Mouse (Mus musculus) cerebellum, adult 18-20 months (tissue): ENCODE data around the gene Gm20388.
"Not testable (repeated sequence)": the region's sequence is repeated elsewhere in the genome, so short reads cannot be mapped to it uniquely, and the experiment has no call there.

Source experiments
- DNase-seq, 2 experiments: peaks; one replicate each; pipeline ENCODE4 v3.0.0; 2021

The Gm20388 gene

GRCm38 (mm10) chr8:123248596-123248995, 3338.0 kb downstream of the Gm20388 start:
- DNase-seq, result no peak

- no peak for DNase-seq
These were observed 3340.3 kb downstream of the Gm20388 start for GRCm38 (mm10) chr8:123250940-123251339.

DNA sequence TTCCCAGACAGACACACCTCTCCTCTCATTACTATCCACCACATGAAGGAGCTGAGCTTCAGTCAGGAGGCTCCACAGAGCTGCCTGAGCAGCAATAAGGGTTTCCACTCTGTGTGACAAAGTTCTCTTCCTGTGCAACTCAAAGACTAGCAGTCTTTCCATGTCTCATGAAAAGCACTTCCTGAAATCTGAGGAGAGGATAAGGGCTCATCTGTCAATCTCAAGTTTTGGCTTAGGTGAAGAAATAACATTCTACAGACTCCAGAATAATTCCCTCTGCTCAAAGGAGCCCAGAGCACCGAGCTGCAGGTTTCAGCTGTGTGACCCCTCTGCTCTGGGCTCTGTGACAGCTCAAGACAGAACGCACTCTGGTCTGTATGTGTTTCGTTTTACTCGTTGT, 3342.3 kb downstream of the Gm20388 start:
- no peak for DNase-seq

- DNase-seq, result no peak
These were observed 3342.9 kb downstream of the Gm20388 start for GRCm38 (mm10) chr8:123253451-123254098.

- peak; percentile 79 to 90 for DNase-seq
These were observed 3343.7 kb downstream of the Gm20388 start, which contains the start of the genes Zfp276 and Vps9d1 for GRCm38 (mm10) chr8:123254099-123254885. Gene Zfp276, plus strand, starts transcription at chr8:123254195. Gene Vps9d1, minus strand, starts transcription at chr8:123254348.

GRCm38 (mm10) chr8:123255170-123255569, 3344.5 kb downstream of the Gm20388 start:
- DNase-seq, result no peak

DNA sequence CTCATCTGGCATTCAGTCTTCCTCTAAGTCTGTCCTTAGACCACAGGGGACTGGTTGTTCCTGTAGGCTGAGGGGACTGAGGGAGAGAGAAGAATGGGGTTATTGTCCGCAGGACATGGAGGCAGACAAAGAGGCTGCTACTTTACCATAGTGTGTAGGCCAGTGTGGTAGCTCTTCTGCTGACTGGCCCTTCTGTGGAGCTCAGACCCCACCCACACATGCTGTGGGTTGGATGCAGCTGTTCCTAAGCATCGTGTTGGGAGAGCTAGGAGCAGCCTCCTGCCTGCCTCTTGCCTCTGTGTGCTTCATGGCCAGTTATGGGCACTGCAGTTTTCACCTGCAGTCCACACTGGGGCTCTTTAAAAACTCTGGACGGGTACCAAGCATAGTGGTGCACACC, 3346.5 kb downstream of the Gm20388 start:
- DNase-seq, result peak in 1 of 2 experiments; percentile 13

- not testable (repeated sequence) for DNase-seq
These were observed 3347.0 kb downstream of the Gm20388 start for GRCm38 (mm10) chr8:123257593-123257992.

DNA sequence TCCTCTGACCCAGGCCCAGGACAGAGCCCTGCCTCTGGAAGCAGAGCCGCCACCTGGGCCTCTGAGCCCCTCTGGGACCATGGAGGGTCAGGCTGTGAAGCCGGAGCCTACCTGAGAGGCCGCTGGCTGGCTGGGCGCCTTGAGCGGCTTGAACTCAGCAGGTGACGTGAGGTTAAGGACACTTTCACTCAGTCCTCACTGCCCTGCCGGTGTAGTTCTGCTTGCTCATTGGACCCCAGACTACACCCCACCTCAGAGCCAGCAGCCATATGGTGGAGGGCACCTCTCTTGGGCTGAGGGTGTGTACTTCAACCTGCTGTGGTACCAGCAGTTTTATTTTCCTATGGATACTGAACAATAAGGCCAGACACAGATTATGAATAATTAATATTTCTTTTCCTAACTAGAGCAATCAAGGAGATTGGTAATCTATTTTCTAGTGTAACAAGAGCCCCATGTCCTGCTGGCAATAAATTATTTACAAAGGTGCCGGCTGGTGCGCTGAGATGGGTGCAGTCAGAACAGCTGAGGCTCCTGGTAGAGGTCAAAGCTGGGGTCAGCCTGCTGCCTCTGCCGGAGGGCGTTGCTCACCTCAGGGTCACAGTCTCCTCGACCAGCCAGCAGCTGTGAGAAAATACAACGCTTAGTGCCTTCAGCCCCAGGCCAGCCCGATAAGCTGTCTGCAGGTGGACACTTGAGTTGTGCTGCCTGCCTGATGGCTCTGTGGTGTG, 3357.4 kb downstream of the Gm20388 start:
- no peak for DNase-seq

GRCm38 (mm10) chr8:123271147-123271546, 3360.5 kb downstream of the Gm20388 start:
- DNase-seq, result no peak

- no peak for DNase-seq
These were observed 3361.3 kb downstream of the Gm20388 start for GRCm38 (mm10) chr8:123271901-123272300.

DNA sequence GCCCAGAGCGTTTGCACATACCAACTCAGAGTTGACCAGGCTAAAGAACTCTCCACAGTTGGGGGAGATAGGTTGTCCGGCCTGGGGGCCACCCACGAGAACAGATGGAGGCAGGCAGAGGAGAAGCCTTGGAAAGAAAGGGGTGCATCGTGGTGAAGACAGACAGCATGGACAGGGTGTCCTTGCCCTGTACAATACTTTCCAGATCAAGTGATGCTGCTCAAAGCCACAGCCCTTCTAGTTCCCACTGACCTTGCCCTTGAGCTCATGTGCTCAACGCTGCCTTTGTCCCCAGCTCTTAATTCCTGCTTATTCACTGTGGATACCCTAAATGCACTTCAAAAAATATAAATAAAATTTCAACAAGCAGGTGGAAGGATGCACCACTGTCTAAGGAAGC, 3363.8 kb downstream of the Gm20388 start:
- no peak for DNase-seq

DNA sequence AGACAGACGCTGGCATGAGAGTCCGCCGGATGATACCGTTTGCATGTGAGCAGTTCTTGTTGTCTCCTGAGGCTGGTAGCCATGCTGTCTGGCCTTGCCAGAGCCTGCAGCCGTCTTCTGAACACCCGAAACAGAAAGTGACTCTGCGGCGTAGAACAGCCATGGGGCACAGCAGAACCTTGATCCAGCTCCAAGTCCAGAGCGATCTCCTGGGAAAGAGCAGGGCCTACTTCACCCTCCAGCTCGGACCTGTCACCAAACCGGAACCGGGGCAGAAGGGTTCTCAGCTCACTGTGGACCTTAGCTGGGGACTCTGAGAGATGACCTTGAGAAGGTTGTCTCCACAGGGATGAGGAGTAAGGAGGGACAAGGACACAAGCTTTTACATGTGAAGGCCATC, 3364.5 kb downstream of the Gm20388 start:
- no peak for DNase-seq

GRCm38 (mm10) chr8:123278445-123278844, 3367.8 kb downstream of the Gm20388 start:
- no peak for DNase-seq

GRCm38 (mm10) chr8:123279828-123280227, 3369.2 kb downstream of the Gm20388 start:
- DNase-seq, result no peak

DNA sequence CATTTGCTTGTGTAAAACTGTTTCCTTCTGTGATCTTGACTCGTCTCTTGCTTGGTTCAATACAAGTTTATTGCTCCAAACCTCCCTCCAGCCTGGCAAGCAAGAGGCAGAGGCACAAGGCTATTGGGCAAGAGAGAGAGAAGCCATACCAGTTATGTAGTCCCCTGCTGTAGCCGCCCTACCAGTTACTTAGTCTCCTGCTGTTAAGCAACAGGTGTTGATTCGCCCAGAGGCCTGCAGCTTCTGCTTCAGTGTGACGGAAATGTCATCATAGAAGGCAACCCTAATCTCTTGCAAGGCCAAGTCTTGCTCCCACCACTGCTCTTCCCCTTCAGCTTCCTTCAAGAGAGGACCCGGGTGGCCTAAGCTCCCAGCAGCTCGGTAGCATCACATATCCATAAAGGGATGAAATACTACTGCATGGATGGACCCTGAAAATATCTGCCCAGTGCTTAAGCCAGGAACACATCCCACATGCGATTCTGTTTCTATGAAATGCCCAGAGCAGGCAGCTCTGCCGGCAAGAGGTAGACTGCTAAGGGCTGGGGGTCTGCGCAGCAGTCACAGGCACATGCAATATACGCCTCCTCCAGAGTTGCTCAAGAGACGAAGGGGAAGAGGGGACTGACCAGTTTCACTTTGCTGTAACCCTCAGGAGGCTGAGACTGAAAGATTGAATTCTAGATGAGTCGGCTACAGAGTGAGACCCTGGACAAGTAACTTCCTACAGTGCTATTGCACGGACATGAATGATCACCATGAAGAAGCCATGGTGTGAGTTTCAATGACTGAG, 3369.9 kb downstream of the Gm20388 start:
- DNase-seq, result no peak

DNA sequence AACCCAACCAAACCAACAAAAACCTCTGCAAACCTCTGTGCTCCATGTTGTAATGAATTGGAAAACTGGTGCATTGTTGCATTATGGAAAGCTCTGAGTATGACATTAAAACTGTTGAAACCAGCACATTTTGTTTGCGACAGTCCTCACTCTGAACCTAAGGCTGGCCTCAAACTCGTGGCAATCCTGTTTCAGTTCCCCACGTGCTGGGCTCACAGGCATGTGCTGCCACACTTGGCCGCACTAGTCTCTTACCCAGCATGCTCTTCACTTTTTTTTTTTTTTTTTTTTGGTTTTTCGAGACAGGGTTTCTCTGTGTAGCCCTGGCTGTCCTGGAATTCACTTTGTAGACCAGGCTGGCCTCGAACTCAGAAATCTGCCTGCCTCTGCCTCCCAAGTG, 3372.4 kb downstream of the Gm20388 start:
- not testable (repeated sequence) for DNase-seq

- no peak for DNase-seq
These were observed 3373.3 kb downstream of the Gm20388 start for GRCm38 (mm10) chr8:123283991-123284390.

DNA sequence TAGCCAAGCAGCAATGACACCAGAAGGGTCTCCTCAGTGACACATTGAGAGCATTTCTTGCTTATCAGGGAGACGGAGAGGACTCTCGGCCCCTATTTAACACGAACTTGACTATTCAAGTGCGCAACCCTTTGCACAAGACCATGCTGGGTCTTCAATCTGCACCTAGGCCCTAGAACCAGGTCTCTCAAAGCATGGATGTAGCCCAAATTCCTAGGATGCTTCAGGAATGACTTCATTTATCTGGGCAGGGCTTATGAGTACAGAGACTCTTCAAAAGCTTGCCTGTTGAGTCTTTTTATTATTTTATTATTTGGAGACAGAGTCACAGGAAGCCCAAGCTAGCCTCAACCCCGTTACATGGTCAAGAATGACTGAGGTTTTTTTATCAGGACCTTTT, 3373.9 kb downstream of the Gm20388 start:
- no peak for DNase-seq

- no peak for DNase-seq
These were observed 3376.7 kb downstream of the Gm20388 start for GRCm38 (mm10) chr8:123287362-123287761.

- peak; percentile 21 to 44 for DNase-seq
These were observed 3379.5 kb downstream of the Gm20388 start for GRCm38 (mm10) chr8:123290166-123290565.

GRCm38 (mm10) chr8:123290679-123291078, 3380.0 kb downstream of the Gm20388 start:
- no peak for DNase-seq

GRCm38 (mm10) chr8:123291716-123292115, 3381.1 kb downstream of the Gm20388 start:
- DNase-seq, result no peak
